Mouse (Mus musculus): Measurements from ENCODE around the gene Awat2.
"Not testable (repeated sequence)": the region's sequence is repeated elsewhere in the genome, so short reads cannot be mapped to it uniquely, and the experiment has no call there.

Gene Awat2

DNA sequence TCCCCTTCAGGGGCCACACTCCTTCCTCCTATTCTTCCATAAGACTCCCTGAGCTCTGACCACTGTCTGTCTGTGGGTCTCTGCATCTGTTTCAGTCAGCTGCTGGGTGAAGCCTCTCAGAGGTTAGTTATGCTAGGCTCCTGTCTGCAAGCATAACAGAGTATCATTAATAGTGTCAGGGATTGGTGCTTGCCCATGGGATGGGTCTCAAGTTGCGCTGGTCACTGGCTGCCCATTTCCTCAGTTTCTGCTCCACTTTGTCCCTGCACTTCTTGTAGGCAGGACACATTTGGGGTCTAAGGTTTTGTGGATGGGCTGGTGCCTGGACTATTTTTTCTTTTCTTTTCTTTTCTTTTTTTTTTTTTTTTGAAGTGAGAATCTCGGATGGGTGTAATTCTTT lies at the start of gene Awat2:
Gene Awat2, minus strand, starts transcription at position 101 of the 400 bp plus-strand sequence.
- not testable (repeated sequence) for DNase-seq

DNA sequence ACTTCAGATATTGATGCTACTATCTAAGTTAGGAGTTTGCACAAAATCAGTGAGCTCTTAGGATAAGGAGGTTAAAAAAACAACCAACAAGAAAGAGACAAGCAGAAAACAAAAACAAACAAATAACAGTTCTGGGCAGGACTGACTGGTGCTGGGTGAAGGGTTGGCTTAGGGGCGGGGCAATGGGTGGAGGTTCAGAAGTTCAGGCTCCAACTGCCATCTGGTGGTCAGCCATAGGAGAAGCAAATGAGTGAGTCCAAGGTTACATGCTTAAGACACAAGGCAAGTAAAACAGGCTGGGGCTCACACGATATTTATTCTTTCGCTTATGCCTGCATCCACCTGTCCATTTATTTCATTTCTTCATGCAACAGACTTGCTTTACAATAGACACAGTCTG lies 37.8 kb upstream of the Awat2 start:
- DNase-seq, result peak; percentile 73

DNA sequence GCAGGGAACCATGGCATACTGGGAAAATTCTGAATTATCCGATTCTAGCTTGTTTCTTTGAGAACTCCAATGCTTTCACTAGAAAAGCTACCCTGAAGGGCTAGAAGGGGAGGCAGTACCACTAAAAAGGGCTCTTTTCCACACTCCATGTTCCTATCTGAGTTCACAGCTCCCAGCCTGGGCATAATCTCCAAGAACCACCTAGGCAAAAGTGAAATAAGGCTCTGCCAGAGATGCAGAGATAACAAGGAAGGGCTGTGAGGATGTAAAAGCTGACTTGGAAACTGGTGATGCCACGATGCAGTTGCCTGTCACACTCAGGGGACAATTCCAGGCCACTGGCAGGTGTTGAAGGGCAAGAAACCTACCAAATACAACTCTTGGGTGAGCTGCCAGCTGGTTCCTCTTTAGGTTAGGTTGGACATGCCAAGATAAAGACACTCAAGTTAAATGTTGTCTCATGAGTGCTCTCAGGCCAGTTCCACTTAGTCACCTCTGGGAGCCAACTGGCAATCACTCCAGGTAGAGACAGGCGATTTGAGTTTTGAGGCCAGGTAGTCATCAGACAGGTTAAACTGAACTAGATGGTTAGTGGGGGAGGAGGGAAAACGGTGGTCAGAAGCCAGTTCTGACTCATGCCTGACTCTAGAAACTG lies 33.2 kb upstream of the Awat2 start:
- DNase-seq, result no peak

GRCm38 (mm10) chrX:100471491-100471890 lies 29.0 kb upstream of the Awat2 start:
- no peak for DNase-seq

DNA sequence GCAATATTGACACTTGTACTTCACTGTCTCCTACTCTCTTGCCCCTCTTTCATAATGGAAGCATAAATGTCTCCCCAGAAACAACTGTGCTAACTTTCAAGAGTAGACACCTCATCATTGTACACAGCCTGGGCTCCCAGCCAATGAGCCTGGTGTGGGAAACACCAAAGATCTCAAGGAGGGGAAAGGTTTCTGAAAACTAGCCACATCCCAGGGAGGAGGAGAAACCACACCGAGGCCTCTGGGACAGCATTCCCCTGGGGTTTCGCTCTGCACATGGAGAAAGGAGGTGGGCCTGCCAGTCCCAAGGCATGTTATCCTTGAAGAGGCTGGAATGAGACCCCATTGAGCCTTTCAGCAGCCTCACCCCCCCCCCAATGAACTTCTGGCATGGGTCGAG lies 27.6 kb upstream of the Awat2 start:
- no peak for DNase-seq

DNA sequence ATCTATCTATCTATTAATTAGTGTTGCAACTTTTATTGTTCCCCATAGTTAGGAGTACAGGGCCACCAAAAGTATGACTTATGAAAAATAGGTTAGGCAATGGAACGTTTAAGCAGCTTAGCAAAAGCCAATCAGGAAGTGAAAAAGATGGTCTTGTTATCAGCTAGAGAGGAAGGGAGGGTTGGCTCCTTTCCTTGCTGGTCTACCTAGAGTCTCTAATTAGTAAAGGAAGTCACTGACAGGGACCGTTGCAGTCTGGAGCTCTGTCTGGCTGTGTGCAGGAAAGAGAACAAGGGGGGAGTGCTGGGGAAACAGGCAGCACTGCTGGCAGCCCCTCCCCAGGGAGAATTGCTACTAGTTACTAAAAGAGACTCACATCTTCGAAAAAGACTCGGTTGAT lies 25.5 kb upstream of the Awat2 start:
- DNase-seq, result no peak

DNA sequence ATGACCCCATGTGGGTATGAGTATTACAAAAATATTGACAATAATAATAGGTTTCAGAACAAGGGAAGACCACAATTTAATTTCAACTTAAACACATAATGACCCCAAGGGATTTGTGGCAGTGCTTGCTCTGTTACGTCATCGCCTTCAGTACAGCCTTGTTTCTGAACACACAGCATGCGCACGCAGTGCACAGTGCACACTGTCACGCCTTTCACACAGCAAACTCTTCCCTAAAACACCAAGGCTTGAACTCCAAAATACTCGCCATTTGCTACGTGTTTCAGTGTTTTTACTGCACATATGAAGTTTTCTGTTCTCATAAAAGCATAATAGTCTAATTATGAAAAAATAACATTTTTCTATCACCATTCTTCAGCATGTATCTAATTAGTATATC lies 1.0 kb upstream of the Awat2 start:
- DNase-seq, result no peak

DNA sequence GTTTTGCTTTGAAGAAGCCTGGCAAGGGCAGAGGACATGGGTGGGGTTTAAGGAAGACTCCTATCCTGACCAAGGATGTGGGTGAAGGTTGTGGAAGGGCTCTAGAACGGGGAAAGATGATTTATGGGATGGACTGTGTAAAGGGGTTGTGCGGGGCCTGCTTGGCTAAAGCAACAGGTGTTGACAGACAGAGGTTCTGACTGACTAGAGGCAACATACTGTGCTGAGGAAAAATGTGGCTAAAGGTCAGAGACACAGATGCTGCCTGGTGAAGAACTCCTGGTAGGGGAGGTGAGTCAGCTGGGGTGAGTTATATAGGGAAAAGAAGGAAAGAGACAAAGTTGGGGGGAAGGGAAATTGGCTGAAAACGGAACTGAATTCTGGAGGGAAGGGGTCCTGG lies 10.2 kb downstream of the Awat2 start:
- DNase-seq, result no peak

DNA sequence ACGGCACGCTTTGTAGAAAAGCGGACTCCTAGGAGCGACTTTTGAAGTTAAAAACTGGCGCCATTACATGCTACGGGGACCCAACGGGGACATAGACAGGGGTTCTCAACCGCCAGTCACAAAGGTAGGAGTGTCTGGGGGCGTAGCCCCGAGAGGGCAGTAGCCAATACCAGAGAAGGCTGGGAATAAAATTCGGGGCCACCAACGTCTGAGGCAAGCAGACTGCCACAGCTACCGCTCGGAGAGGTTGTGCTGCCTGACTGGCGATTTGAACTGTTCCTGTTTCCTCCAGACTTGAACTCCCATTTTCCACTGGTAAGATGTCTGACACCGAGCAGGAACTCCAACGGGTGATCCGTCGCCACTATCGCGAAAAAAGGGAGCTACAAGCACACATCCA lies 13.8 kb downstream of the Awat2 start, which contains the start of gene Otud6a:
Gene Otud6a, plus strand, starts transcription at position 321 of the 400 bp plus-strand sequence.
- DNase-seq, result no peak

DNA sequence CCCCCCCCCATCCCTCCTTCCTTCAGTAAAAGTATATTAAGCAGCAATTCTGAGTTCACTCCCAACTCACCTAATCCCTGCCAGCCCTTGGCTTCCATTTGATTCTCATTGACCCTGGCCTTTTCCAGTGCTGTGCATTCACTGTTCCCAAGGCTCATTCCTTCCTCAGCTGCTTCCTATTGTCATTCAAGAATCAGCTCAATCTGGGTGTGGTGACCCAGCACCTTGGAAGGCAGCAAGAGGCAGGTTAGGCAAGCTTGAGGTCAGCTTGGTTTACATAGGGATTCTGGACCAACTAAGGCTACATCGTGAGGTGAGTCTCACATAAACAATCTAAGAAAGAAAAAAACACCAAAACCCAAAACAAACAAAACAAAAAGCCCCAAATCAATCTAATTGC lies 33.3 kb downstream of the Awat2 start:
- no peak for DNase-seq

- no peak for DNase-seq
Observed at GRCm38 (mm10) chrX:100401657-100402056, 40.9 kb downstream of the Awat2 start.

DNA sequence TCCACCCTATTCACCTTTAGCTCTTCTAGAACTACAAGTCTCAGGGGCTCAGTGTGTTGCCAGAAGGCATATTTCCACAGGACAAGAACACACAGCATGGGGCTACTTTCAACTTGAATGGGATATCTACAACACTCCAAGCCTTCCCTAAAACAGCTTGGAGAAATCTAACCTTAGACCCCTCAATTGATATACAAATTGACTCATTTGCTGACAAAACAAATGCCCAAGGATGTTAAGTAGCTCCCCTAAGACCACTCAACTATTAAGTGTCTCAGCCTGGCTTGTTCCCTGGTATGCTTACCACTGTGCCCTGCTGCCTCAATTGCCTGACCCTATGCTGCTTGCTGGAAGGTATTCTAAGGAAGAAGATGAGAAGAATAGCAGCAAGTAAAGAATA lies 41.6 kb downstream of the Awat2 start:
- DNase-seq, result no peak

- peak; percentile 61 for DNase-seq
Observed at GRCm38 (mm10) chrX:100395026-100395425, 47.5 kb downstream of the Awat2 start.

GRCm38 (mm10) chrX:100394223-100394861 lies 48.2 kb downstream of the Awat2 start:
- peak; percentile 29 for DNase-seq

GRCm38 (mm10) chrX:100392304-100392703 lies 50.2 kb downstream of the Awat2 start:
- peak; percentile 20 for DNase-seq

- DNase-seq, result no peak
Observed at GRCm38 (mm10) chrX:100389887-100390286, 52.6 kb downstream of the Awat2 start.

GRCm38 (mm10) chrX:100356974-100357373 lies 85.5 kb downstream of the Awat2 start:
- DNase-seq, result no peak

All from liver (tissue).